Mouse (Mus musculus) heart, postnatal 25 days (tissue): ENCODE measurements around the gene Celsr2. TPM values are rescaled to one million over a fixed set of nuclear protein-coding genes. Genes with fewer than 3 reads are reported as not detected.

Experiments used
- DNase-seq: peaks from one replicate; pipeline ENCODE4 v3.0.0; 2022; ENCODE audit warnings: low spot score
- intact Hi-C: fragments of 180-260 bp; cut with DNase I; formaldehyde crosslinking; loops from one replicate; pipeline ENCODE4 v1.15.1; 2025
- total RNA-seq, 2 experiments: library from RNA; stranded (reverse); gene quantifications; 2 replicates each; pipeline ENCODE4 v1.2.3; 2021

The Celsr2 gene
- total RNA-seq, 2 experiments from 2014 or later = 4.2 to 5.3 TPM

DNA sequence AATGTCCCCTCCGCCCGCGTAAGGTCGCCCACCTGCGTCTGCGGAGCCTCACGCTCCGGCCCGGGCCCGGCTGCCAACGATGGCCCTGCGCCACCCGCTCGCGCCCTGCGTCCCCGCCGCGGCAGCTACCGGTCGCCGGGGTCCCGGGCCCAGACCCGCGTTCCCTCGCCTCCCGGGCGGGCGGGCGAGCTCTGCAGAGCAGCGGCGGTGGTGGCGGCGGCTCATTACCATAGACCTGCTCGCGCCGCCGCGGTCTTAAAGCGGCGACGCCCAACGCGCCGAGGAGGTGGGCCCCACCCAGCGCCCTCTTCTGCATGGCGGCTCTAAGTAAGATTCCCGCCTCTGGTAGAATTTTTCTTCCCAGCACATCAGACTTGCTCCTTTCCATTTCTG lies 475 bp upstream of the Celsr2 start:
- DNase-seq = peak; percentile 35
- intact Hi-C loops = no loop called here

DNA sequence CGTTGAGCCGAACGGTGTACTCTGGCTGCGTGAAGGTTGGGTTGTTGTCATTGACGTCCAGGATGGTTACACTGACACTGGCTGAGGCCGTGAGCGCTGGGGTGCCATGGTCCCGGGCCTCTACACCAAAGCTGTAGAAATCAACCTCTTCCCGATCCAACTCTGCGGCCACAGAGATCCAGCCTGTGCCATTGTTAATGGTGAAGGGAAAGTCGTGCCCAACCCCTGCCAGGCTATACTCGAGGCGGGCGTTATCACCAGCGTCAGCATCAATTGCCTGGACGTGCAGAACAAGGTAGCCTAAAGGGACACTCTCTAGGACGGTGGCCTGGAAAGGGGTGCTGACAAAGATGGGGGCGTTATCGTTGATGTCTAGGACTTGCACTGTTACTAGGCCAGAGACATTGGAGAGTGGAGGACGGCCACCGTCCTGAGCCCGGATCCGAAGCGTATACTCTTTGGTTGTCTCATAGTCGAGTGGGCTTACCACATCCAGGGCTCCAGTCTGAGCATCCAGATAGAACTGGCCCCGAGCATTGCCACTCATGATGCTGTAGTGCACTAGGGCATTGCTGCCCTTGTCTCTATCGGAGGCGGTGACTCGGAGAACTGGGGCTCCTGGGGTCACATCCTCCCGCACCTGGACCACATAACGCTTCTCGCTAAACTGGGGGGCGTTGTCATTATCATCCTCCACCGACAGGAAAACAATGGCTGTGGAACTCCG lies 1.6 kb downstream of the Celsr2 start:
- intact Hi-C loops = no loop called here
- DNase-seq = no peak

DNA sequence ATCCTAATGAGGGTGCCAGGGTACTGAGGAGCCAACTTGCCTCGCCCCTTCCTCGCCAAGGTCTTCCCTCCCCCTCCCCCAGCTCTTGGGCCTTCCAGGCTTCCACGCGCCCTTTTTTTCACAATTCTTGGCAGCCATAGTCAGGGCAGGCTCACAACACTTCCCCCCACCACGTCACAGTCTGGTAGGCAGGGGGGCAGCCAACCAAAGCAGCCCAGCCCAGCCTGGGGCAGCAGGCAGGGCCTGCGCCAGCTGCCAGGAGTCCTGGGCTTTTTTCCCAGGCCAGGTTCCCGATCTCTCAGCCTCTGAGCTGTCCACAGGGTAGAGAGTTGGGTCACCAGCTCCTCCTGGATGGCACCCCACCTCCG lies 3.6 kb downstream of the Celsr2 start:
- peak; percentile 23 for DNase-seq

DNA sequence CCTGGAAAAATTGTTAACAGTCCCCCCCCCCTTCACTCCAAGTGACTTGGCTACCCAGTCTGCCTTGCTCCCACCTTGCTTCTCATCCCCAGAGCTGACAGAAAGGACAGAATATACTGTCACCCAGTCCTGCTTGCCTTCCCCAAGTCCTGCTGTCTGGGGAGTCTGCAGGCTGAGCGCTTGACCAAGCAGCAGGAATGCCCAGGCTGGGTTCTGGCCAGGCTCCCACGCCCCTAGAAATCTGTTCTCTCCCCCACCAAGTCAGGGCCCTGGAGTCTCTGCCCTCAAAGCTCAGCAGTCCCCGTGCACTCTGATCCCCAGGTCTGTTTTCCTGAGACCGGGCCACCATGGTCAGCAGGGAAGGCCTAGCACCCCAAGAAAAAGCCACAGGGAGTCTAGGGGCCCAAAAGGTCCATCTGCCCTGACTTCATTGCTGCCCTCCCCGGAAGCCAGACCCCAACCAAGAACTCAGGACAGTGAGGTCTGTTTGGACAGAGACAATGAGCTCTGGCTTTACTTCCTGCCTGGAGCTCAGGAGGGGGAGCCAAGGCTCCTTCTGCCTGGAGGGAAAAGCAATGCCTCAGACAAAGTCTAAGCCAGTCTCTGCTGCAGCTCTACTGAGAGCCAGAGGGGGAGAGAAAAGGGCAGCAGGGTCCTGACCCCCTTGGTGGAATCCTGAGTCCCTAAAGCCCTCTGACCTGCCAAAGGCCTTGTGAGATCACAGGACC lies 4.2 kb downstream of the Celsr2 start:
- intact Hi-C loops = no loop called here
- no peak for DNase-seq

More for the DNA sequence above, 3.6 kb downstream of the Celsr2 start:
- intact Hi-C loops = no loop called here

DNA sequence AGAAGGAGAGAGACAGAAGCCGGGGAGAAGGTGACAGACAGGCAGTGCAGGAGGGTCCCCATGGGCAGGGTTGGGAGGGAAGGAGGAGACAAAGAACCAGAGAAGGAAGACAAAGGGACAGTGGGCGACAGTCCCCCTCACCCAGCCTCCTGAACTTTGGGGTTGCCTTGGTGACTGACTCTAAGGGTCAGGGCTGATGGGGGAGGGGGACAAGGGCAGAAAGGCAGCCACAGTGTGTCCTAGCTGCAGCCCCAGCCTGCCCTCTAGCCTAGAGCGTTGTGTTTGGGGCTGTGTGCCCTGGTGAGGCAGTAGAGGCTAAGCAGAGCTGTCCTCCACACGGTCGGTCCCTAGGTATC lies 5.0 kb downstream of the Celsr2 start:
- intact Hi-C loops = no loop called here
- DNase-seq = no peak

DNA sequence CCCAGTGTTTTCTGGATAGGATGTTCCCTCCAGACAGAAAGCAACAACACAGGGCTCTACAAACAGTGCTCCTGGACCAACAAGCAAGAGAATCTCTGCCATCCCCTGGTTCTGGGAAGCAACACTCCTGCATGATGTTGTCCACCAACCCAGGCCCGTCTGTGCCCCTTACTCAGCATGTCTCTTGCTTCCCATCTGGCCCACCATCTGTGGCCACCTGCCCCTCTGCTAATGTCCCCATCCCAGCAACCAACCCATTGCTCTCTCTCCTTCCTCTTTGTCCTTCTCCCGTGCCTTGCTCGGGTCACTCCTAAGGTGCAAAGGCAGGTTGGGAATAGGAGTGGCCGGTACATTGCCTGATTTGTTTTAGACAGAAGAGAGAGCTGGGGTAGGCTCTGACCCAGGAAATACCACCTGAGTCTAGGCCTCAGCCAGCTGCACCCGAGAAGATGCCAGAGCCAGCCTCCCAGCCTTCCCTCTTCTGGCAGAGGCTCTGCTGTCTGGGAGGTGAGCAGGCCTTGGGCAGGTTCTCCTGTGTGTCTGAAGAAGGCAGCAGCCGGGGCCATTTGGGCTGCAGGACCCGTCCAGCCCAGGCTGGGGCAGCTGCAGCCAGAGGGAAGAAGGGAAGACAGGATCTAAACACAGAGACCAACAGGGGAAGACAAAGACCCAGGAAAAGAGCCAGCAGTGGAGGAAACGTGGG lies 5.5 kb downstream of the Celsr2 start:
- intact Hi-C loops = loop anchor here (10.0 kb wide), 1 partner anchor 355 kb away; no protein-coding TSS in a partner anchor
- DNase-seq = no peak

DNA sequence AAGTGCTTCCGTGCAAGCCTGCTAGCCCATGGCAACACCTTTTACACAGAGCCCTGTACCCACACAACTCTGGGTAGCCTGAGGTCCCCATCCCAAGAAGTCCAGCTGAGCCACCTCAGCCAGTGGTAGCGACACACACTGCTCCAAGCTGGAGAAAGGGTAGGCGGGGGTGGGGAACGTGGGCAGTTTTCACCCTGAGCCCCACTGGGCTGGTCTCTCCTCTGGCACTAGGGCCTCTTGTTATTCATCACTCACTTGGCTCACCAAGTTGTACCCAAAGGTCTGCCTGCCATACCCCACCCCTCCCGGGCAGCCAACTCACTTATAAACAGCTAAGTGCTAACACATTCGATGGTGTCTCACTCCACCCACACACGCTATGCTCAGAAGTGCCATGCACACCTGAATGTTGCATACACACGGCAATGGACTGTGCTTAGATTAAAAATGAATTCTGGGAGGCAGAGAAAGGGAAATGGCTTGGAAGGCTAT lies 6.8 kb downstream of the Celsr2 start:
- no peak for DNase-seq
- intact Hi-C loops = loop anchor here (10.0 kb wide), 1 partner anchor 356 kb away; no protein-coding TSS in a partner anchor

DNA sequence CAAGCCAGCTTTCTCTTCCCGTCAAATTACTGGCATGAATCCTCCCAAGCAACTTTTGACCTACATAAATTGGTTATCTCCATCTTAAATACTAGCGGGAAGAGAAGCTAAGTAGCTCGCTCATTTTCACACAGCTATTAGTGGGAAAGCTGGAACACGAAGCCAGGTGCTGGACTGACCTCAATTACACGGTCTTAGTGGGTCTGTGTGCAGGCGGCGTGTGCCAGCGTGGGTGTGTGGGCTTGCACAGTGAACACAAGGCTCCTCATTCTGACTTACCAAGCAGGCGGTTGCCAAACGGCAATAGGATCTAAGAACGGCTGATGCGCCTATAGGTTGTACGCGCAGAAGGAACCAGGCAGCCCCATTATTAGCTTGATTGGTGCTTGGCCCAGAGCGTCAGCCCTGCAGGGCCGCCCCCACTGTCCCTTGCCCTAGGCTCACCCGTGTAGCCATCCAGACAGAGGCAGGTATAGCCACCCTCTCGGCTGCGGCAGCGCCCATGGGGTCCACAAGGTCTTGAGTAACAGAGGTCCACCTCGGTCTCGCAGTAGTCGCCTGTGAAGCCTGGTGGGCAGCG lies 9.0 kb downstream of the Celsr2 start:
- intact Hi-C loops = loop anchor here (10.0 kb wide), 1 partner anchor 358 kb away; no protein-coding TSS in a partner anchor
- DNase-seq = no peak

DNA sequence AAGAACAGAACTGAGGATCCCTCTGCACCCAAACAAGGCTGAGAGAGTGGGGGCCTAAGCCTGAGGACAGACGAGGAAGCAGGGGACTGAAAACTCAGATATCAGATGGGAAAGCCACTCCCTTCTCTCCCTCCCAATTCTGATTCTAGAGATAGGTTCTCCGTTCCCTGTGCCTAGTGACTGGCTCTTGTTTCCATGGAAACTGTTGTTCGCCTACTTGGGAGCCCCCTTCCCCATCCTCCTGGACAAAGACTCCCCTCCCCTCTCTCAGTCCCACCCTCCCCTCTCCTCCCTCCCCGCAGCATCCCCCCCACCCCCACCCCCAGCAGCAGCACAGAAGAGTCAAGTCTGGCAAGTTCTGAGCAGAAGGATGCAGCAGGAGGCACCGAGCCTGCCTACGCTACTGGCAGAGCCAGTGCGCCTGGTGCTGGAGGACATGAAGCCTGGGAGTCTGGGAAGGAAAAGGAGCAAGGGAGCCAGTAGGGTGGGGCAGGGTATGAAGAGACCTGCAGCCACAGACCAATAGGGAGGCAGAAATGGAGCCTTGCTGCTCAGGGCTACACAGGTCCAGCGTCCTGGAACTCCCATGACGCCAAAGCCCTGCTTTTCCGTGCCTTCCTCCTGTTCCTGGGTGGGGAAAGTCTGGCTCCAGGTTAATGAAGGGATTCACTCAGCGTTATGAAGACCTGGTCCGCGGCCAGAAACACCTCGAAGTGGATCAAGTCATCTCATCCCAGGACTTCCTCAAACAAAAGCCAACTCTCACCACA lies 9.6 kb downstream of the Celsr2 start:
- DNase-seq = no peak
- intact Hi-C loops = loop anchor here (10.0 kb wide), 1 partner anchor 359 kb away; no protein-coding TSS in a partner anchor

DNA sequence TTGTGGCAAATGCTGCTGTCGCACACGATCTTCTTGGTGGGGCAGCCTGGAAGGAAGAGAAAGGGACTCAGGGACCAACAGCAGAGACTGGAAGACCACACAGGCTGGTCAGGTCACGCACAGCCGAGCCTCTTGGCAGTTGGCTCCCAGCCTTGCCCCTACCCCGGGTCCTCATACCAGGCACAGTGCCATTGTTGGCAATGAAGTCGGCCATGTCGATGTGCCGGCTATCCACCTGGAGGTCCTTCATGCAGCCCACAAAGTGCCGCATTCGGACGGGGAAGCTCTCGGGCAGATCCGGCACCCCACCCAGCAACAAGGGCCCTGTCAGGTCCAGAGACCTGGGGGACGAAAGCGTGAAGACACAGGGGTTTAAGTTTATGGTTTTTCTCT lies 12.8 kb downstream of the Celsr2 start:
- intact Hi-C loops = loop anchor here (5.0 to 10.0 kb wide), 2 partner anchors 45 to 362 kb away; partner anchors contain the start of gene Sars
- no peak for DNase-seq

DNA sequence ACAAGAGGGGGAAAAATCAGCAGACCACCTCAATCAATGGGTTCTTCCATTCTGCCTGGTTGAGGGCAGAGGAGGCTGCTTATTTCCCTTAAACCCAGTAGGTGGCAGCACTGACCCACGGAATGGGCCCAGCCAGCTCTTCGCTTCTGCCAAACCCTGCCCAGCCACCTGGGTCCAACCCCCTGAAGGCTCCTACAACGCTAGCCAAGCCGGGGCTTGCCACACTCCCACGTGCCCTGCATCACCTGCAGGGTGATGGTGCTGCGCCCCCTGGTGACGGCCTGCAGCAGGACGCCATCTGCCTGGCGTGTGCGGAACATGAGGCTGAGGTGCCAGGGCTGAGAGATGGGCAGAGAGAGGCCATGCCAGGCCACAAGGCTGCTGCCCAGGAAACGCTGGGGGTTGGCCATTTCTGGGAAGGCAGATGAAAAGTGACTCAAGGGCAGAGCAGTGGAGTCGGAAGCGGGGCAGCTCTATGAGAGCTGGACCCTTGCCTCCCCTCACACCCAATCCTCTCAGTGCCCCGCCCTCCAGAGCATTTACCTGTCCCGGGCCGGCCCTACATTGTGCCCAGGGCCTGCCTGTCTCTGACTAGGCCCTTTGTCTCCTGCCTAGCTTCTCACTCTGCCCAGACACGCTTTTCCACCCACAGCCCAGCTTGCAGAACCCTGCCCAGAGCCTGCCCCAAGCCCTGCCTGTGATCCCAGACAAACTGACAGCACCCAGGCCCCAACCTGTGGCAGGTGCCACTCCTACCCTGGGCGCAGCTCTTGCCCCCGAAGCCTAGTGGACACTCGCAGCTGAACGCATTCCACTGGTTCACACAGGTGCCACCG lies 13.4 kb downstream of the Celsr2 start:
- intact Hi-C loops = loop anchor here (2.0 to 10.0 kb wide), 3 partner anchors 45 to 363 kb away; partner anchors contain the start of genes Sars and Tmem167b
- DNase-seq = peak; percentile 66

DNA sequence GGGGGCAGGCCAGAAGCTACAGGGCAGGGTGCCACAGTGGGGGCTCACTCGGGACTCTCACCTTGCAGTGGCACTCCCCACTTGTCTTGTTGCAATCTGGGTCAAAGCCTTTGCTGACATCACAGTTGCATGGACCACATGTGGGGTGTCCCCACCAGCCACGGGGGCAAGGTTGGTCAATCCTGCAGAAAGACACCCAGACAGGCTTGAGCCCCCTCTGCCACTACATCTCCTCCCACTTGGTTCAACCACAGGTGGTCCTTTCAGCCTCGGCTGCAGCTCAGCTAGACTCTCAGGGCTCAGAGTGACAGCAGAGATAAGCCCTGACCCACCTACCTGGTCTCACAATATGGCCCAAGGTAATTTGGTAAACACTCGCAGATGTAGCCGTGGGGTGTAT lies 14.9 kb downstream of the Celsr2 start:
- intact Hi-C loops = loop anchor here (2.0 to 10.0 kb wide), 3 partner anchors 47 to 364 kb away; partner anchors contain the start of genes Sars and Tmem167b
- DNase-seq = no peak

DNA sequence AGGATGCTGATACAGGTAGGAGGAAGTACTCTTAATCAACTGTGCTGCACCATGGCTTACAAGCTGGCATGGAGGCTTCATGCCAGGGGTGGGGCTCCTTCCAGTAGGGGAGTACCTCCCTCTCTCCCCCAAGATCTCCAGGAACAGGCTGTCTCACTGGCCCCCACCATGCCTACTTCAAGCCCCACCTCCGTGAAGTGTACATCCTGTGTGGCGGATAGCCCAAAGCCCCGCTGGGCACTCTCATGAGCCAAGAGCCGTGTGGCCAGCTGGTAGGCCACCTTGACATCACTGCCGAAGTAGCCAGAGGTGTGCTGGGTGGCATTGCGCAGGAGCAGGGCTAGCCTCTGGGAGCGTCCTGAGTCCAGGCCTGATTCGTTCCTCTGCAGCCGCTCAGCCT lies 17.1 kb downstream of the Celsr2 start:
- intact Hi-C loops = no loop called here
- no peak for DNase-seq

DNA sequence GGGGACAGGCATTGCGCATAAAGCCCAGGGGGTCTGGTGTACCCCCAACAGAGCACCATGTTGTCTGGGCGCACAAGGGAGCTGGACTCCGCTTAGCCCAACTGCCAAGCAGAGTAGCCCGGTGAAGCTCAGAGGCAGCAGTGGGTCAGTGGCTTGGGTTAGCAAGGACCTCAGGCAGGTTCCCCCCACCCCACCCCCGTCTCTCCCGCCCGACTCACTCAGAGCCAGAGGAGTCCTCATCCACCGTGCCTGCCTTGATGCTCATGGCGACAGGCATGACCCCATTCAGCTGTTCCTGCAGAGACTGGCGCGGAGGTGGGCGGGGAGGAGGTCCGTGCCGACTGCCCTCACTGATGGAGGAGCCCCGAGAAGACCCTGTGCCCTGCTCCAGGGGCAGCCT lies 22.6 kb downstream of the Celsr2 start:
- intact Hi-C loops = no loop called here
- DNase-seq = no peak

DNA sequence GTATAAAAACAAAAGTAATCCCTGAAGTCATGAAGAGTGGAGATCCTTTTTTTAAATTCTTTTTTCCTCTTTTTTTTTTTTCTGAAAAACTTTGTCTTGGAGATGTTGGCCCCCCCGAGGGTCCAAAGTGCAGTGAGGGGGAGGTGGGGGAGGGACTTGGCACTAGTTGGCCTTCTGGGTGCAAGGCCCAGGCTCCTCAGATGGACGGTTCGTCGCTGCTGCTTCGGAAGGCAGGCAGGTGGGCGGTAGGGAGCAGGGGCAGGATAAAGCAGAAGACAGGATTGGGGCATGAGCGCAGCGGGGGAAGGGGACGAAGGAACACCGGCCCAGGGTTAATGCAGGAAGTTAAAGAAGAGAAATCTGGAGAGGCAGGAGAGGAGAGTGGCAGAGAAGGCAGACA lies 23.1 kb downstream of the Celsr2 start:
- intact Hi-C loops = no loop called here
- DNase-seq = no peak

DNA sequence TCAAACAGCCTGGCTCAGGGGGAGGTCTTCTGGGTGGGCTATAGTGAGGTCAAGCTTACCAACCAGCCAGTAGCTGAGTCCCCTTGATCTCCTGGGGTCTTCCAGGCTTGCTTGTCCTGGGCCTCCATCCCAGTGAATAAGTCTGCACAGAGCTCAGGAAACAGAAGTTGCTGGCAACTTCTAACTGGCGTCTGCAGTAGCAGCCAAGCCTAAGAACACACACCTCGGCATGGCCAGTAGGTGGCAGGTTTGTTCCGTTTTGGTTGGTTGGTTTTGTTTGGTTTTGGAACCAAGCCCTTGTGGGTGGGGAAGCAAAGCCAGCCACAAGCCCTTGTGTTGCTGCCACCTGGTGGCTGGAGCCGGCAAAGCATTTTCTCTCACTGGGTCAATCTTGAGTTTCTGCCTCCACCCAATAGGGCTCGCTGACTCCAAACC lies 26.2 kb downstream of the Celsr2 start:
- DNase-seq = peak; percentile 80
- intact Hi-C loops = loop anchor here (1.0 to 5.0 kb wide), 3 partner anchors 107 to 227 kb away; partner anchors contain the start of gene Atxn7l2

DNA sequence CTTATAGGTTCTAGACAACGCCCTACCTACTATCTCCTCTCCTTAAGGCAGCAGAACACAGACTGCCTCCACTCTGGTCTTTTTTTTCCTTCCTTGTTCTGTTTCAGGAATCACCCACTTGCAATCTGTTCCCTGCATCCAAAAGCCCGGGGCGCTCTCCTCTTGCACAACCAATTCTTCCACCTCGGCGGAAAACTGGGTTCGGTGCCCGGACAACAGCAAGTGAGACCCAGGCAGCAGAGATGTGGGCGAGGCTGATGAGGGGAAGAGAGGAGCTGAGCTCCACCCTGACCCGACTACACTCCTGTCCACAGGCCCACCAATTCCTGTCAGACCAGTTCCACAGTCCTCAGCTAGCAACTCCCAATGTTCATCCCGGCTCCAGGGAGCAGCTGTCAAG lies 29.2 kb downstream of the Celsr2 start:
- intact Hi-C loops = loop anchor here (5.0 kb wide), 2 partner anchors 174 to 224 kb away; partner anchors contain the start of gene Atxn7l2
- no peak for DNase-seq

DNA sequence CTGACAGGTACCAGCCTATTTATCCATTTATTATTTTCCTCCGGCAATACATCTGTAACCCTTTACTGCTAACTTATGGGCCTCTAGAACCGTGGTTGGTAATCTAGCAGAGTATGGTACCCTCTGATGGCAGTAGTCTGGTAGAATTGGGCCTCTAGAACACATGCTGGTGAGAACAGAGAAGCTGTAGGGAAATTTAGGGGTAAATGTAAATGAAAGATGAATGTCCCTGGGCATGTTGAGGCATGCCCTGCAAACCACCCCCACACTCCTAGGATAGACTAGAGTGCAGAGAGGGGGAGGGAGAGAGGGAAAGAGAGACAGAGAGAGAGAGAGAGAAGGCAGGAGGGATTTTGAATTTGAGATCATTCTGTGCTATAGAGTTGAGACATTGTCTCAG lies 30.9 kb downstream of the Celsr2 start:
- no peak for DNase-seq
- intact Hi-C loops = no loop called here
